Mouse (Mus musculus): Measurements from ENCODE around the gene Cacna1c.

Gene Cacna1c

GRCm38 (mm10) chr6:119013168-119014098 is 182.8 kb downstream of the Cacna1c start:
- no peak for DNase-seq (ENCODE audit: low spot score in 2 of 2)

- no peak for DNase-seq (ENCODE audit: low spot score in 2 of 2)
Observed at GRCm38 (mm10) chr6:119010875-119011274, 185.3 kb downstream of the Cacna1c start.

GRCm38 (mm10) chr6:119009526-119009925 is 186.7 kb downstream of the Cacna1c start:
- DNase-seq (ENCODE audit: low spot score in 2 of 2), result no peak

- DNase-seq (ENCODE audit: low spot score in 2 of 2), result no peak
Observed at GRCm38 (mm10) chr6:119008638-119009166, 187.5 kb downstream of the Cacna1c start.

GRCm38 (mm10) chr6:119004596-119004995 is 191.6 kb downstream of the Cacna1c start:
- no peak for DNase-seq (ENCODE audit: low spot score in 2 of 2)

- no peak for DNase-seq (ENCODE audit: low spot score in 2 of 2)
Observed at GRCm38 (mm10) chr6:119001442-119001841, 194.8 kb downstream of the Cacna1c start.

GRCm38 (mm10) chr6:119000255-119000654 is 196.0 kb downstream of the Cacna1c start:
- no peak for DNase-seq (ENCODE audit: low spot score in 2 of 2)

- no peak for DNase-seq (ENCODE audit: low spot score in 2 of 2)
Observed at GRCm38 (mm10) chr6:118999329-118999875, 196.8 kb downstream of the Cacna1c start.

- no peak for DNase-seq (ENCODE audit: low spot score in 2 of 2)
Observed at GRCm38 (mm10) chr6:118997397-118997796, 198.8 kb downstream of the Cacna1c start.

GRCm38 (mm10) chr6:118994272-118995061 is 201.8 kb downstream of the Cacna1c start:
- DNase-seq (ENCODE audit: low spot score in 2 of 2), result no peak

GRCm38 (mm10) chr6:118992391-118992790 is 203.8 kb downstream of the Cacna1c start:
- DNase-seq (ENCODE audit: low spot score in 2 of 2), result no peak

- no peak for DNase-seq (ENCODE audit: low spot score in 2 of 2)
Observed at GRCm38 (mm10) chr6:118989999-118990776, 206.0 kb downstream of the Cacna1c start.

GRCm38 (mm10) chr6:118984181-118984901 is 211.9 kb downstream of the Cacna1c start:
- no peak for DNase-seq (ENCODE audit: low spot score in 2 of 2)

GRCm38 (mm10) chr6:118983471-118984040 is 212.7 kb downstream of the Cacna1c start:
- no peak for DNase-seq (ENCODE audit: low spot score in 2 of 2)

- no peak for DNase-seq (ENCODE audit: low spot score in 2 of 2)
Observed at GRCm38 (mm10) chr6:118980265-118980664, 216.0 kb downstream of the Cacna1c start.

GRCm38 (mm10) chr6:118977443-118978271 is 218.6 kb downstream of the Cacna1c start:
- peak; percentile 40 to 49 for DNase-seq (ENCODE audit: low spot score in 2 of 2)

- peak in 1 of 2 experiments; percentile 28 for DNase-seq (ENCODE audit: low spot score in 2 of 2)
Observed at GRCm38 (mm10) chr6:118976617-118977016, 219.6 kb downstream of the Cacna1c start.

- DNase-seq (ENCODE audit: low spot score in 2 of 2), result no peak
Observed at GRCm38 (mm10) chr6:118971844-118972531, 224.2 kb downstream of the Cacna1c start.

GRCm38 (mm10) chr6:118968776-118969175 is 227.4 kb downstream of the Cacna1c start:
- DNase-seq (ENCODE audit: low spot score in 2 of 2), result no peak
